Mouse (Mus musculus) heart, adult 11 months (tissue): Measurements from ENCODE around the gene Slc25a39.
"Not testable (repeated sequence)": the region's sequence is repeated elsewhere in the genome, so short reads cannot be mapped to it uniquely, and the experiment has no call there.

Source experiments
- DNase-seq: peaks from one replicate; pipeline ENCODE4 v3.0.0; 2022

The Slc25a39 gene

GRCm38 (mm10) chr11:102393719-102394420 lies 13.9 kb downstream of the Slc25a39 start:
- no peak for DNase-seq

- peak; percentile 95 for DNase-seq
Measured at GRCm38 (mm10) chr11:102393238-102393634, 14.5 kb downstream of the Slc25a39 start, which contains the start of gene Rundc3a. TSS of gene Rundc3a (plus strand) at chr11:102393403.

DNA sequence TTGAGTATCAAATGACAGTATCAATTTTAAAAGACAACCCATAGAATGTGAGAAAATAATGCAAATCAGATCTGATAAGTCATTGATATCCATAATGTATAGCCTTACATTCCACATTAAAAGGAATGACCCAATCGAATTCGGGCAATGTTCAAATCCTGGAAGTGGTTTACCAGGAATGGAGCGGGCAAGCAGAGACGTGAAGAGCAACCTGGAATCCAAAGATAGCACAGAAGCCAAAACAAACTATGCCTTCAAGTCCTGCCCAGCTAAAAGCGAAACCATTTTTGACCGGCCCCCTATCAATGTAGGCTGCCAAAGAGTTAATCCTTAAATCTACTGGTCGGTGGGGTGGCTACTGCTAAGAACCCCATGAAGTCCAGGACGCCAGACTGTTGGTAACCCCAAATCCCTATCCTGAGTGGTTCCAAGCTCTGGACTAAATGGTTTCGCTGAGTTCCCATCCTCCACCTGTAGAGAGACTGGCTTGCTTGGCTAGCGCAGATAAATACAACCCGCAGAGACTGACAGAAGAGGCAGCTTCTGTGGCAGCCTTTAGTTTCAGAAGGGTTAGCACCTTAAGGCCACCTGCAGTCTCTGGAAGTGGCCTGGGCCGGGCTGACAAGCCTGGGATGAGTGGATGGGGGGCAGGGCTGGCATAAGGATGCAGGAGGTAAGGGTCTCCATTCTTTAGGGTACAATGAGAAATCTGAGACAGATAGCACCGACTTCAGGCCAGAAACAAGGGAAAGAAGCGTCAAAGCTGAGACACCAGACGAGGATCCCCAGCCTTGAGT lies 15.1 kb downstream of the Slc25a39 start:
- DNase-seq, result no peak

DNA sequence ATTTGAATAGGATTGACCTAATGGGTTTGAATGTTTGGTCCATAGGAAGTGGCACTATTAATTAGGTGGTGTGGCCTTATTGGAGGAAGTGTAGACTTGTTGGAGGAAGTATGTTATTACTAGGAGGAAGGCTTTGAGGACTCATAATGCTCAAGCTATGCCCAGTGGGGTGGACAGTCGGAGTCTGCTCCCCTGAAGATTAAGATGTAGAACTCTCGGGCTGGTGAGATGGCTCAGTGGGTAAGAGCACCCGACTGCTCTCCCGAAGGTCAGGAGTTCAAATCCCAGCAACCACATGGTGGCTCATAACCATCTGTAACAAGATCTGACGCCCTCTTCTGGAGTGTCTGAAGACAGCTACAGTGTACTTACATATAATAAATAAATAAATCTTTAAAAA lies 18.3 kb downstream of the Slc25a39 start:
- DNase-seq, result not testable (repeated sequence)

GRCm38 (mm10) chr11:102386121-102386520 lies 21.6 kb downstream of the Slc25a39 start:
- no peak for DNase-seq

GRCm38 (mm10) chr11:102385075-102385474 lies 22.7 kb downstream of the Slc25a39 start:
- DNase-seq, result no peak

- no peak for DNase-seq
Measured at GRCm38 (mm10) chr11:102384418-102384817, 23.3 kb downstream of the Slc25a39 start.

DNA sequence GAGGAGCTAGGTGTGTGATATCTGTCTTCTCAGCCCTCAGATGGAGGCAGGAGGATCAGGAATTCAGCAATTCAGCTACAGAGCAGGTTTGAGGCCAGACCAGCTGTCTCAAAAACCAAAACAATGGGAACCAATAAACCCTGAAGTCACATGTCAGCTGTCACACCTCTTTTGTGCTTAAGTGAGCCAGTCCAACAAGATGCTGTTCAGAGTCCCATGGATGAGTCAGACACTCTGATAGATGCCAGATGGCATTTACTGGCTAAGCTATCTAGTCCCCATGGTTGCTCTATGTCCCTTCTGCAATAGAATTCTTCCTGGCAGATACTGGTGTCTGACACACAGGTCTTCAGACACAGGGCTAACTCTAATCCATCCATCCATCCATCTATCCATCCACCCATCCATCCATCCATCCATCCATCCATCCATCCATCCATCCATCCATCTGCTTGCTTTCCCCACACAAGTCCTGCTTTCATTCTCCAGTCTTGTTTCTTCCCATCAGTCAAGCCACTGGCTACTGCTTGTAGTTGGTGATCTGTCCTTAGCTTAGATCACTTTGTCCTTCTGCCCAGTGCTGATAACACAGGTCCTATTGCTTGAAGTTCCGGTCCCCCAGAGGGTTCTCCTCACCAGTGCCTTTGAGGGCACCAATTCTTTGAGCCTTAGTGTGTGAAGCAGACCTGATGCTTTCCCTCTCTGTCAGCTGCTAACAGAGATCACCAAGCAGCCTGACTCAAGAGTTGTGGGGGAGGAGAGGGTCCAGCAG lies 24.2 kb downstream of the Slc25a39 start:
- DNase-seq, result no peak

GRCm38 (mm10) chr11:102382794-102383193 lies 25.0 kb downstream of the Slc25a39 start:
- no peak for DNase-seq

DNA sequence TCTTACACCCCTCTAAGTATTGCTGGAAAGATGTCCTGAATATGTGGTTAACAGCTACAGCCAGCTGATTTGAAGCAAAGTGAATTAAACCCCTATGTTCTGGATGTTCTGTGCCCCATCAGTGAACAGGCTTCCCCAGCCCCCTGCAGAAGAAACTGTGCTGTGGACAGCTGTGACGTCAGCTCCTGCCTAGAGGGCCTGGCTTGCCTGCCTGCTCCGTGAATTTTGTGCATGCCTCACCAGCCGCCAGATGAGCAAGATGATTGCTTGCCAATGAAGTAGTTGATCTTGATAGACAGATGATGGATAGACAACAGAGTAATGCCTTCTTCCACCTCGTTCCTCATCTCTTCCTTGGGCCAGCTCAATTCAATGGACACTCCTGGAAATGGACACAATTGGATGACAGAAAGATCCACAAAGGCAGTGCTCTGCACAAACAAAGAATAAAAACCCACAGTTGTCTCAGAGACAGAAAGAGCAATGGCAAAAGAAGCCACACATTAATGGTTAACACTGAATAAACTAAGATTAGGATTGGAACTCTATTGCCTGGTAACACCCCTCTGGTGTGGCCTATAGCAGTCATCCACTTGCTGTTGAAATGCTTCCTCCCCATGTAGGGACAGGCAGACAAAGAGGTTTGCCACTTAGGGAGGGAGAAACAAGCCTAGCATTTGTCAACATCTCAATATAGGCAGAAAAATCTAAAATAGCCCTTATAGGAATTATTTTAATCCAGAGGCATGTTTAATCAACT lies 26.2 kb downstream of the Slc25a39 start:
- DNase-seq, result no peak

DNA sequence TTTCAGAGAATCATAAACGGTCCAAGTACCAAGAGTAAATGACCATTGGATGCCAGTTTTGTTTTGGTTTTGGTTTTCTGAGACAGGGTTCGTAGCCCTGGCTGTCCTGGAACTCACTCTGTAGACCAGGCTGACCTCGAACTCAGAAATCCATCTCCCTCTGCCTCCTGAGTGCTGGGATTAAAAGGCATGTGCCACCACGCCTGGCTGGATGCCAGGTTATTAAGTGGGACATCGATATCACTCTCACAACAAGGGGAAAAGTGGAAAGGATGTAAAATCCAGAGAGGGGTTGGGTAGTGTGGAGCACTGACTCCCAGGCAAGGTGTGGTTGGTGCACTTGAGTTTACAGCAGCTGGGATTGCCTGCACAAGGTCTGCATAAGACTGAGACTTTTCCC lies 27.7 kb downstream of the Slc25a39 start:
- DNase-seq, result peak; percentile 83

GRCm38 (mm10) chr11:102377186-102377585 lies 30.6 kb downstream of the Slc25a39 start:
- DNase-seq, result no peak

- no peak for DNase-seq
Measured at GRCm38 (mm10) chr11:102376196-102376835, 31.4 kb downstream of the Slc25a39 start.

- peak; percentile 97 for DNase-seq
Measured at GRCm38 (mm10) chr11:102375196-102376173, 32.3 kb downstream of the Slc25a39 start.

GRCm38 (mm10) chr11:102374108-102374725 lies 33.5 kb downstream of the Slc25a39 start:
- DNase-seq, result no peak

- DNase-seq, result no peak
Measured at GRCm38 (mm10) chr11:102373646-102374045, 34.1 kb downstream of the Slc25a39 start.

DNA sequence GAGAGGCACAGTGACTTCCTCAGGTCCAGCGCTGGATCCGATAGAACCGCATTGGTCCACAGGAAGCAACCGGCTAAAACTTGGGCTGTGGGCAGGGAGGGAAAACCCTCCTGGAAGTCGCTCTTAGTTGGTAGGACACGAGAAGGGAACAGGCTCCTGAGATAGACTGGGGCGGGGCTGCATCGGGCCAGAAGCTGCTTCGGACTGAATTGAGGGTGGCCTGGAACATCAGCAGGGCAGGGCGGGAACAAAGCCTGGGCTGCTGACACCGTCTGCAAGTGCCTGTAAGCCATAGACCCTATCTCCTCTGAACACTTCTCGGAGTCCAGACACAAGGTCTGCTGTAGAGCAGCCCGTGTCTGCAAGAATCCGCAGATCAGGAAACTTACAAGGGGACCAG lies 34.8 kb downstream of the Slc25a39 start:
- no peak for DNase-seq

- no peak for DNase-seq
Measured at GRCm38 (mm10) chr11:102371926-102372685, 35.6 kb downstream of the Slc25a39 start.

DNA sequence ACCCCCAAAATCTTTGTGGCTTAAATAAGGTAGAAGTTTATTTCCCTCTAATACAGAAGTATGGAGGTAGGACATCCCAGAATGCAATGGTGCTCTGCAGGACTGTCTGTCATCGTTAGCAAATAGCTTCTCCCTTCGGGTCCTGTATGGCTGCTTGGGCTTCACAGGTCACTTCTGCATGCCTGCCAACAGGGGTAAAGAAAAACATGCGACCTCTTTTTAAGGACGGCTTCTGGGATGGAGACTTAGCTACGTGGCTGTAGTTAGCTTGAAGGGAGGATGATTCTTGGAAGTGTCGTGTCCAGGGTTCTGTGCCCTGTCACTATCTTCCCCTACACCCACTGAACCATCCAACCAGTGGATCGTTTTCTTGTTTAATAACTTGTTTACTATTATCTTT lies 37.5 kb downstream of the Slc25a39 start:
- no peak for DNase-seq

DNA sequence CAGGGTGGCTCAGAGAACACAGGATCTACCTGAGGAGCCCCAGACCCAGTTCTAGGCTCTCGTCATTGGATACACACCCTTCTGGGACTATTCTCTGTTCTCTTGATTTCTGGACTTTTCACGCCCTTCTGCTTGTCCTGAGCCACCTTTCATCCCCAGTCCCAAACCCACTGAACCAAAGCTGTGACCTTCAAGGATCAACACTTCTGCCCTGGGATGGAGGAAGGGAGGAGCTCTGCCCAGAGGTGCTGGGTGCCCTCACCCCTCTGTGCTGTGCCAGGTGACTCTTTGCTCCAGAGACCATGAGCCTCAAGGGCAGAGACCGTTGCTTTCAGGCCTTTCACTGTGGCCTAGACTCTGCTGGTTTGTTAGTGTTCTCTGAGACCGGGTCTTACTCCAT lies 38.5 kb downstream of the Slc25a39 start:
- no peak for DNase-seq
